Mouse (Mus musculus) brain, embryonic 14.5 days (tissue): ENCODE measurements around the gene Slamf7.

Experiments used
- CTCF ChIP-seq: fragments of 200-500 bp; IDR thresholded peaks from 2 replicates; pipeline ENCODE4 v1.5.1; 2012; ENCODE audit warnings: inconsistent platforms, mild to moderate bottlenecking, moderate library complexity, borderline replicate concordance; ENCODE audit not compliant: insufficient read depth, insufficient read length; ENCODE audit errors: extremely low read depth
- POLR2A ChIP-seq: fragments of 200-500 bp; IDR thresholded peaks from 2 replicates; pipeline ENCODE4 v1.6.1; 2012; ENCODE audit warnings: mild to moderate bottlenecking, inconsistent platforms, borderline replicate concordance; ENCODE audit not compliant: poor library complexity, insufficient read depth, insufficient read length, severe bottlenecking; ENCODE audit errors: extremely low read depth

GRCm38 (mm10) chr1:171638686-171639085, 14.1 kb downstream of the Slamf7 start:
- TF ChIP-seq CTCF (no peak), POLR2A (no peak)
